Mouse (Mus musculus): Measurements from ENCODE around the gene Olfr763. TPM values are rescaled to one million over a fixed set of nuclear protein-coding genes. Genes with fewer than 3 reads are reported as not detected.
A peak's percentile ranks its signal among the peaks of the same experiment; 100 is the strongest.
"Not testable (repeated sequence)": the region's sequence is repeated elsewhere in the genome, so short reads cannot be mapped to it uniquely, and the experiment has no call there.

The Olfr763 gene
- polyA plus RNA-seq, 1 experiment from 2014 or later = not detected

- Histone ChIP-seq H3K9me3 (ENCODE audit: control insufficient read depth, low read length) (no peaks in the 10 kb centered on the region), H3K27ac (ENCODE audit: low read depth, low read length) (no peak overlapping the region), H3K36me3 (ENCODE audit: control insufficient read depth, insufficient read depth, low read length) (no peaks in the 10 kb centered on the region), H3K4me1 (ENCODE audit: control insufficient read depth, insufficient read depth, low read depth, low read length) (no peaks in the 10 kb centered on the region), H3K4me2 (ENCODE audit: low read length) (no peak overlapping the region), H3K4me3 (ENCODE audit: low read length) (no peak overlapping the region), H3K27me3 (replicated peaks; ENCODE audit: control insufficient read depth, insufficient read depth, low read length) (no peaks in the 10 kb centered on the region), H3K9ac (ENCODE audit: low read depth, low read length) (no peak overlapping the region)
- ATAC-seq = peak; percentile 71
- 63% methylated on average over 3 of the region's 3 CpGs for WGBS
These were observed 15.5 kb downstream of the Olfr763 start for GRCm38 (mm10) chr10:129026018-129026662.

- WGBS = 84% methylated on average over 2 of the region's 2 CpGs
These were observed 17.8 kb downstream of the Olfr763 start for GRCm38 (mm10) chr10:129028343-129028742.

GRCm38 (mm10) chr10:129039796-129040195 lies 29.2 kb downstream of the Olfr763 start, which contains the start of gene Olfr764-ps1:
Gene Olfr764-ps1, minus strand, starts transcription at chr10:129039896.
- 83% methylated on average over 3 of the region's 3 CpGs for WGBS
- ATAC-seq = no peak

More at GRCm38 (mm10) chr10:129028343-129028742, 17.8 kb downstream of the Olfr763 start:
- no peak overlapping the region for H3K4me3 ChIP-seq (ENCODE audit: low read length)
- H3K4me1 ChIP-seq (ENCODE audit: control insufficient read depth, insufficient read depth, low read depth, low read length) = no peaks in the 10 kb centered on the region
- no peak overlapping the region for H3K9ac ChIP-seq (ENCODE audit: low read depth, low read length)
- no peaks in the 10 kb centered on the region for H3K9me3 ChIP-seq (ENCODE audit: control insufficient read depth, low read length)
- H3K36me3 ChIP-seq (ENCODE audit: control insufficient read depth, insufficient read depth, low read length) = no peaks in the 10 kb centered on the region
- H3K27ac ChIP-seq (ENCODE audit: low read depth, low read length) = no peak overlapping the region
- no peak overlapping the region for H3K4me2 ChIP-seq (ENCODE audit: low read length)
- ATAC-seq = no peak
- H3K27me3 ChIP-seq (replicated peaks; ENCODE audit: control insufficient read depth, insufficient read depth, low read length) = no peaks in the 10 kb centered on the region

GRCm38 (mm10) chr10:129049898-129050297 lies 39.3 kb downstream of the Olfr763 start, which contains the start of gene Olfr765:
Gene Olfr765, minus strand, starts transcription at chr10:129049998.
- not testable (repeated sequence) for H3K9ac ChIP-seq (ENCODE audit: low read depth, low read length); H3K36me3 ChIP-seq (ENCODE audit: control insufficient read depth, insufficient read depth, low read length); H3K27ac ChIP-seq (ENCODE audit: low read depth, low read length); H3K27me3 ChIP-seq (replicated peaks; ENCODE audit: control insufficient read depth, insufficient read depth, low read length); H3K9me3 ChIP-seq (ENCODE audit: control insufficient read depth, low read length); H3K4me1 ChIP-seq (ENCODE audit: control insufficient read depth, insufficient read depth, low read depth, low read length); H3K4me2 ChIP-seq (ENCODE audit: low read length); ATAC-seq; H3K4me3 ChIP-seq (ENCODE audit: low read length)

More at GRCm38 (mm10) chr10:129039796-129040195, 29.2 kb downstream of the Olfr763 start, which contains the start of gene Olfr764-ps1:
- H3K4me2 ChIP-seq (ENCODE audit: low read length) = no peak within 1 kb of the TSS
- no peak within 1 kb of the TSS for H3K4me3 ChIP-seq (ENCODE audit: low read length)
- no peaks in the 10 kb centered on the region for H3K27me3 ChIP-seq (replicated peaks; ENCODE audit: control insufficient read depth, insufficient read depth, low read length)
- H3K27ac ChIP-seq (ENCODE audit: low read depth, low read length) = no peak within 1 kb of the TSS
- H3K36me3 ChIP-seq (ENCODE audit: control insufficient read depth, insufficient read depth, low read length) = no peaks in the 10 kb centered on the region
- H3K4me1 ChIP-seq (ENCODE audit: control insufficient read depth, insufficient read depth, low read depth, low read length) = no peaks in the 10 kb centered on the region
- no peak within 1 kb of the TSS for H3K9ac ChIP-seq (ENCODE audit: low read depth, low read length)
- no peaks in the 10 kb centered on the region for H3K9me3 ChIP-seq (ENCODE audit: control insufficient read depth, low read length)

Other genes starting within 250 kb of the Olfr763 start
- gene Mmp19, start 219.9 kb upstream of the Olfr763 start, polyA plus RNA-seq (2015; fragmentation: Nextera tagmentation; extraction: Ambion mirVana) = 0.45 and 0.74 TPM in 2 replicates
- 49.6 and 53.2 TPM in 2 replicates for gene Dnajc14, start 206.7 kb upstream of the Olfr763 start, polyA plus RNA-seq (2015; fragmentation: Nextera tagmentation; extraction: Ambion mirVana)
- gene Tmem198b, start 206.4 kb upstream of the Olfr763 start, polyA plus RNA-seq (2015; fragmentation: Nextera tagmentation; extraction: Ambion mirVana) = 19.6 and 20.4 TPM in 2 replicates
- 137 and 142 TPM in 2 replicates for gene Sarnp, start 193.5 kb upstream of the Olfr763 start, polyA plus RNA-seq (2015; fragmentation: Nextera tagmentation; extraction: Ambion mirVana)
- gene Ormdl2, start 189.1 kb upstream of the Olfr763 start, polyA plus RNA-seq (2015; fragmentation: Nextera tagmentation; extraction: Ambion mirVana) = 23.6 and 27.6 TPM in 2 replicates
- 5.8 and 6.5 TPM in 2 replicates for gene Gdf11, start 119.1 kb upstream of the Olfr763 start, polyA plus RNA-seq (2015; fragmentation: Nextera tagmentation; extraction: Ambion mirVana)
- gene Cd63, start 109.8 kb upstream of the Olfr763 start, polyA plus RNA-seq (2015; fragmentation: Nextera tagmentation; extraction: Ambion mirVana) = 322 and 343 TPM in 2 replicates
- 29.6 and 30.0 TPM in 2 replicates for gene Rdh5, start 87.9 kb upstream of the Olfr763 start, polyA plus RNA-seq (2015; fragmentation: Nextera tagmentation; extraction: Ambion mirVana)
- gene Bloc1s1, start 86.8 kb upstream of the Olfr763 start, polyA plus RNA-seq (2015; fragmentation: Nextera tagmentation; extraction: Ambion mirVana) = 247 and 278 TPM in 2 replicates
- 12.7 and 12.8 TPM in 2 replicates for gene Itga7, start 77.0 kb upstream of the Olfr763 start, polyA plus RNA-seq (2015; fragmentation: Nextera tagmentation; extraction: Ambion mirVana)
- gene Mettl7b, start 49.8 kb upstream of the Olfr763 start, polyA plus RNA-seq (2015; fragmentation: Nextera tagmentation; extraction: Ambion mirVana) = not detected in 2 replicates
- not detected in 2 replicates for gene Olfr9, start 21.4 kb upstream of the Olfr763 start, polyA plus RNA-seq (2015; fragmentation: Nextera tagmentation; extraction: Ambion mirVana)
- not detected in 2 replicates for gene Olfr764-ps1, start 29.1 kb downstream of the Olfr763 start, polyA plus RNA-seq (2015; fragmentation: Nextera tagmentation; extraction: Ambion mirVana)
- not detected in 2 replicates for gene Olfr765, start 39.2 kb downstream of the Olfr763 start, polyA plus RNA-seq (2015; fragmentation: Nextera tagmentation; extraction: Ambion mirVana)
- gene Olfr766-ps1, start 58.2 kb downstream of the Olfr763 start, polyA plus RNA-seq (2015; fragmentation: Nextera tagmentation; extraction: Ambion mirVana) = not detected in 2 replicates
- not detected in 2 replicates for gene Olfr767, start 72.1 kb downstream of the Olfr763 start, polyA plus RNA-seq (2015; fragmentation: Nextera tagmentation; extraction: Ambion mirVana)
- not detected in 2 replicates for gene Olfr768, start 88.6 kb downstream of the Olfr763 start, polyA plus RNA-seq (2015; fragmentation: Nextera tagmentation; extraction: Ambion mirVana)
- gene Olfr769, start 107.1 kb downstream of the Olfr763 start, polyA plus RNA-seq (2015; fragmentation: Nextera tagmentation; extraction: Ambion mirVana) = not detected in 2 replicates
- gene Olfr770, start 128.2 kb downstream of the Olfr763 start, polyA plus RNA-seq (2015; fragmentation: Nextera tagmentation; extraction: Ambion mirVana) = not detected in 2 replicates
- not detected in 2 replicates for gene Olfr771, start 154.0 kb downstream of the Olfr763 start, polyA plus RNA-seq (2015; fragmentation: Nextera tagmentation; extraction: Ambion mirVana)
- not detected in 2 replicates for gene Olfr772, start 167.1 kb downstream of the Olfr763 start, polyA plus RNA-seq (2015; fragmentation: Nextera tagmentation; extraction: Ambion mirVana)
- not detected in 2 replicates for gene Olfr773, start 176.6 kb downstream of the Olfr763 start, polyA plus RNA-seq (2015; fragmentation: Nextera tagmentation; extraction: Ambion mirVana)
- gene Olfr774, start 225.4 kb downstream of the Olfr763 start, polyA plus RNA-seq (2015; fragmentation: Nextera tagmentation; extraction: Ambion mirVana) = not detected in 2 replicates
- not detected in 2 replicates for gene Olfr775, start 237.6 kb downstream of the Olfr763 start, polyA plus RNA-seq (2015; fragmentation: Nextera tagmentation; extraction: Ambion mirVana)
- not detected in 2 replicates for gene Olfr776, start 248.3 kb downstream of the Olfr763 start, polyA plus RNA-seq (2015; fragmentation: Nextera tagmentation; extraction: Ambion mirVana)

Data from hindbrain, embryonic 16.5 days (tissue).